Mouse (Mus musculus) ovary, adult 18-20 months (tissue): Measurements from ENCODE around the gene Fam219b.

Experiments
- DNase-seq: peaks from one replicate; pipeline ENCODE4 v3.0.0; 2022; ENCODE audit warnings: low spot score, mixed read lengths

The Fam219b gene

DNA sequence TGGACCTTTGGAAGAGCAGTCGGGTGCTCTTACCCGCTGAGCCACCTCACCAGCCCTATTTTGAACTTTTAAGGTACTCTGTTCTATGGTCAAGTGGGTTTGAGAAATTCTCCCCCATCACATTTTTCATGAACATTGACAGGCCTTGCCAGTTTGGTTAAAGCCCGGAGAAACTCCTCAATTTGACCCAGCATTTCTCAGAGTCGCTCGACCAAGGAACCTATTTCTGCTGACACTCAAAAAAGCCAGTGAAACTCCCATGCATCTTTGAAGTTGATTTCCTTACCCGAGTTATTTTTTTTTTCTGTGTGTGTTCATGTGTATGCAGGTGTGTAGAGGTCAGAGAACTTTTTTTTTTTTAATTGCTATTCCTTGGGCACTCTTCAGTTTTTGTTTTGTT is 27.3 kb downstream of the Fam219b start:
- DNase-seq: no peak

DNA sequence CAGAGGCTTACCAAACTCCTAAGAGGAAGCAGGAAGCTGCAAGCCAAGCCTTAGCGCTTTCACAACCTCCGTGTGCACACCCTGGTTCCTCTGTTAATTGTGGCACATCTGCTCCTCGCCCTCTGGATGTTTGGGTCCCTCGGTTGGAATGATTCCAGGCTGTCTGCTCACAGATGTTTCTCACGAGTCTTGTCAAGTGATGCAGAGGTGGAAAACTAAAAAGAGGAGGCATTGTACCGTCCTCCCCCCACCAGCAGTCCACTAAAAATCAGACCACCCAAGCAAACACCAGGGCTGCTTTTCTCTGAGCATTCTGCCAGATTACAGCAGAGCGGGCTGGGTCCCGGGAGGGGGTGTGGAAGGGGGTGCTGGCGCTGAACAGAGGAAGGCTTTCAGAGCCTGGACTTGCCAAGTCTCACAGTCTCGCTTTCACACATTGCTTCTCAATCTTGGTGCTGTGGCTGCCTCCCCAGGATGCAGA is 28.5 kb downstream of the Fam219b start:
- DNase-seq: no peak

DNA sequence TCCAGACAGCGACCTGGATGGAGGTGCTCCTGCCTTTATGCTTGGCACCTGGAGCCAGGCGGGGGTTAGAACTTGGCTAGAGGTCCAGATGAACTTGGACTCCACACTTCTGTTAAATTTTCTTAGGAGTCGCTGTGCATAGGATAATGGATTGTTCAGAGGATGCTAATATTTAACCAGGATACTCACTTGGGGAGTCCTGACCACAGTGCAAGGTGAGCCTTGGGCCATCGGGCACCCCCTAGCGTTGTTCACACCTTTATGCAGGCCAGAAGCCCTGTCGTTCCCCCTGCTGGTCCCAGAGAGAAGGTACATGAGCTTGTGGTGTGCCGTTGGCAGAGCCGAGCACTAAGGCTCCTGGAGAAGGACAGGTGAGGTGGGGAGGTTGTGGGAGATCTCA is 29.5 kb downstream of the Fam219b start:
- DNase-seq: no peak

DNA sequence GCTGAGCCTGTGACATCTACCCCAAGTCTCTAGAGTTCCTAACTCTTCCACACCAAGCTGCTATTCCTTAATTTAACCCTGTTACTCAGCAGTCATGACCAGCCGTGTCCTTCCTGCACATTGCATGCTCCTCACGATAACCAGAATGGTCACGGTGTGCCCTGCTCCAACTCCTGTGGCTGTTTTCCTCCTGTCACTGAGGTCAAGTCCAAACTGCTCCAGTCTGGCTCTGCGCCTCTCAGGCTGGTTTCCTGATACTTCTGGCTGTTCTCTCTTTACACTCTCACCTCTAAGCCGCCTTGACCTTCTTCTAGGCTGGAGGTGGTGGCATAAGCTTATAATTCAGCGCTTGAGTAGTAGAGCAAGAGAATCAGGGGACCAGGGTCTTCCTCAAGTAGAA is 31.2 kb downstream of the Fam219b start:
- no peak for DNase-seq

- DNase-seq: no peak
These were observed 37.1 kb downstream of the Fam219b start for GRCm38 (mm10) chr9:57574397-57574796.

- no peak for DNase-seq
These were observed 38.2 kb downstream of the Fam219b start for GRCm38 (mm10) chr9:57575577-57575976.

- no peak for DNase-seq
These were observed 40.0 kb downstream of the Fam219b start for GRCm38 (mm10) chr9:57577144-57577849.

- DNase-seq: no peak
These were observed 47.7 kb downstream of the Fam219b start for GRCm38 (mm10) chr9:57584991-57585390.

DNA sequence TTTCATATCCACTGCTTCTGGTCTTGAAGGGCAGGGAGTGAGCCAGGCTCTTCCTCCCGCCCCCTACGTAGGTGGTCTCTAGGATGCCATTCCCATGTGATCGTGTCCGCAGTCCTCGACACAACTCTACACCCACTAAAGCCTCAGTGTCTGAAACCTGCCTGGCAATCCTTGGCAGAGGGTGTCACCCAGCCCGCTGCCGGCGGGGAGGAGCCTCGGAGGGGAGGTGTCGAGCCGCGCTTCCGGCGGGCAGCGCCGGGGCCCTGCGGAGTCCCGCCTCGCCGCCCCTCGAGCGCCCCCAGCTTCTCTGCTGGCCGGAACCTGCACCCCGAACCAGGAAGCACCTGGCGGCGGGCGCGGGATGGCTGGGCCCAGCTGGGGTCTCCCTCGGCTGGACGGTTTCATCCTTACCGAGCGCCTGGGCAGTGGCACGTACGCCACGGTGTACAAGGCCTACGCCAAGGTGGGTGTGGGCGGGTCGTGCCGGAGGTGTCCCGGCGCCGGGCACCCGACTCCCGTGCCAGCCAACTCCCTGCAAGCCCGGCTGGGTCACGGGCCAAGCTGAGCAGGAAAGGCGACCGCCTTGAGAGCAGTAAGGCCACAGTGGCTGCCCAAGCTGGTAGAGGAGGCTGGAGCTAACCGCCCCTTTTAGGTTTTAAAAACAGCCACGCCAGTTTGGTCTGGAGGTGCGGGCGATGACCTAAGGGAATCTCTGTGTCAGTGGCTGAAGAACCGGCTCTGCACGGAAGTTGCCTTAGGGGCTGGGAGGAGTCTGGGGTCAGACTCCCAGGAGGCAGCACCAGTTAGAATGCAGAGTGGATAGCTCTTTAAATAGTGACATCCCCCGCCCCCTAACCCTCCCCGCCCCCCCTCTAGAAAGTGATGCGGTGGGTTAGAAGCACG is 52.1 kb downstream of the Fam219b start, which contains the start of gene Ulk3:
Gene Ulk3 (plus strand): TSS at position 229 of the 903 bp plus-strand sequence.
- peak; percentile 73 for DNase-seq

GRCm38 (mm10) chr9:57590726-57591125 is 53.4 kb downstream of the Fam219b start:
- DNase-seq: no peak
